Mouse (Mus musculus) granulocyte monocyte progenitor cell, adult 5-6 weeks (primary cell): Measurements from ENCODE around the gene Naa38. TPM values are rescaled to one million over a fixed set of nuclear protein-coding genes. Genes with fewer than 3 reads are reported as not detected.

ENCODE experiments used
- ATAC-seq: replicated peaks from 2 replicates; pipeline ENCODE4 v1.8.0; 2016; ENCODE audit warnings: mild to moderate bottlenecking, moderate TSS enrichment, inconsistent platforms; ENCODE audit not compliant: poor library complexity, severe bottlenecking
- total RNA-seq, 2 experiments: library from RNA; stranded (forward) in 1 of 2; stranded (reverse) in 1 of 2; fragments of 200-712, 200-1000 nt in 1 of 2; fragments of >200 nt in 1 of 2; fragmentation: Nextera tagmentation in 1 of 2; gene quantifications; 2 replicates each; pipeline ENCODE4 v1.2.3; 2014 to 2017

Gene Naa38
- total RNA-seq, 2 experiments from 2014 or later = 112 to 170 TPM

DNA sequence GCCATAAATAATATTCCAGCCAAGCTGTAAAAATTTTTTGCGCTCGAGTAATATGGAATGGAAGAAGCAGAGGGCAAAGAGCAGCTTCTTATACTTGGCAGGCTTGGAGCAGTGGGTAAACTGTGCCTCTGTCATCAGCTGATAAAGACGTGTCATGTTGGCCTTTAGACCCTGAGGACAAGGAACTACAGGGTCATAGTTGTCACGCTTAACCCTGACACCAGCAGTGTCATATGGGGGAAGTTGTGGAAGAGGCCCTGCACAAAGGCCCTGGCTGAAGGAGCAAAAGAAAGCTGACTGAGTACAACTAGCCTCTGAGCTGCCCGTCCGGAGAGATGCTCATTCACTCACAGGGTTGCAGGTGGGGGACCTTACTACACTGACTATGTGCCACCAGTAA lies 28.6 kb downstream of the Naa38 start:
- no peak for ATAC-seq

GRCm38 (mm10) chr11:69426246-69426645 lies 31.0 kb downstream of the Naa38 start:
- no peak for ATAC-seq

- ATAC-seq = peak; percentile 70
These were observed 33.5 kb downstream of the Naa38 start for GRCm38 (mm10) chr11:69428751-69429150.

DNA sequence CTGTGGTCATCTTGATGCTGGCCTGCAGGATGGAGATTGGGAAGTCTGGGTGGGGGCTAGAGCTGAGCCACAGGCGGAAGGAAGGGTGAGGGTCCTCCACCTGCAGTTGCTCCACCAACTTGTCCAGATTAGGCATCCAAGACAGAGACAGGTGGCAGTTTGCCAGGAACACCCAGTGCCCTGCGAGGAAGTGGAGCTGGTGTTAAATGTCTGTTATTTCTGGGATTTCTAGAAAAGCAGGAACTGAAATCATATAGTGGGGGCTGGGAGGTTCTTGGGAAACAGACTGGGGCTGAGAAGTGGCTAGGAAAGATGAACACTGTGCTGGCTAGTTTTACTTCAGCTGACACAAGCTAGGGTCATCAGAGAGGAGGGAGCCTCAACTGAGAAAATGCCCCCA lies 34.0 kb downstream of the Naa38 start:
- peak; percentile 69 for ATAC-seq

- no peak for ATAC-seq
These were observed 35.3 kb downstream of the Naa38 start for GRCm38 (mm10) chr11:69430631-69431030.

DNA sequence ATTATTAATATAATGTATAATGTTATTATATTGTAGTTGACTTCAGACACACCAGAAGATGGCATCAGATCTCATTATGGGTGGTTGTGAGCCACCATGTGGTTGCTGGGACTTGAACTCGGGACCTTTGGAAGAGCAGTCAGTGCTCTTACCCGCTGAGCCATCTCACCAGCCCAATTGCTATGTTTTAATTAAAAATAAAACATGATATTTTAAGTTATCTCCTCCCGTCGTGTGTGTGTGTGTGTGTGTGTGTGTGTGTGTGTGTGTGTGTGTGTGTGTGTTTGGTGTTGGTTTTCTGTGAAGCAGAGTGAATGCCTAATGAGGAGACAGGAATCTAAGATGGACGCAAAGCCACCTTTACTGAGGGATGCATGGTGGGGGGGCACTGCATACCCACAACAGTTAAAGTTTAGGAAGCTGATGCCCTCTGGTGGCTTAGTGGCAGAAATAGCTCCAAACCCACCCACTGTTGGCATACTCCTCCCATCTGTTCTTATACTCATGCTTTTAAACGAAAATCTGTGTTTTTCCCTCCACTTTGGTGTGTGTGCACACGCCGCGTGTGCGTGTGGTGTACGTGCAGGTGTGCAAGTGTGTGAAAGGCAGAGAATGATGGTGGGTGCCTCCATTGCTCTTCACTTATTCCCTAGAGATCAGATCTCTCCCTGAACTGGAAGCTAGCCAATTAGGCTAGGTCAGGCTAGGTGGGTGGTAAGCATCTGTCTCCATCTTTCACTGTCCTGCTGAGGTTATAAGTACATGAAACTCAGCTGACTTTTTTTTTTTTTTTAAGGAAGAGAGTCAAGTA lies 36.7 kb downstream of the Naa38 start:
- peak; percentile 87 for ATAC-seq

GRCm38 (mm10) chr11:69432640-69432982 lies 37.3 kb downstream of the Naa38 start:
- no peak for ATAC-seq

GRCm38 (mm10) chr11:69433189-69433588 lies 37.9 kb downstream of the Naa38 start:
- no peak for ATAC-seq

- no peak for ATAC-seq
These were observed 42.0 kb downstream of the Naa38 start for GRCm38 (mm10) chr11:69437291-69437690.

GRCm38 (mm10) chr11:69443328-69443727 lies 48.0 kb downstream of the Naa38 start:
- no peak for ATAC-seq

Other genes with a start within 250 kb of the Naa38 start
- not detected in 2 replicates for gene Alox12b, start 238.5 kb upstream of the Naa38 start, total RNA-seq (2014; fragmentation: Nextera tagmentation)
- gene Alox12b, start 238.5 kb upstream of the Naa38 start, total RNA-seq (2017) = not detected in 2 replicates
- gene Alox8, start 197.6 kb upstream of the Naa38 start, total RNA-seq (2014; fragmentation: Nextera tagmentation) = not detected in 2 replicates
- gene Alox8, start 197.6 kb upstream of the Naa38 start, total RNA-seq (2017) = not detected in 2 replicates
- not detected in 2 replicates for gene Gucy2e, start 158.5 kb upstream of the Naa38 start, total RNA-seq (2014; fragmentation: Nextera tagmentation)
- gene Gucy2e, start 158.5 kb upstream of the Naa38 start, total RNA-seq (2017) = not detected in 2 replicates
- 30.7 and 36.3 TPM in 2 replicates for gene Cntrob, start 71.7 kb upstream of the Naa38 start, total RNA-seq (2014; fragmentation: Nextera tagmentation)
- 21.3 and 24.2 TPM in 2 replicates for gene Cntrob, start 71.7 kb upstream of the Naa38 start, total RNA-seq (2017)
- 89.2 and 132 TPM in 2 replicates for gene Trappc1, start 71.5 kb upstream of the Naa38 start, total RNA-seq (2014; fragmentation: Nextera tagmentation)
- gene Trappc1, start 71.5 kb upstream of the Naa38 start, total RNA-seq (2017) = 92.6 and 103 TPM in 2 replicates
- gene Kcnab3, start 69.2 kb upstream of the Naa38 start, total RNA-seq (2014; fragmentation: Nextera tagmentation) = not detected in 2 replicates
- gene Kcnab3, start 69.2 kb upstream of the Naa38 start, total RNA-seq (2017) = 0.09 TPM in 1 of 2 replicates, not detected in the other
- 5.4 and 6.7 TPM in 2 replicates for gene Rnf227, start 55.0 kb upstream of the Naa38 start, total RNA-seq (2014; fragmentation: Nextera tagmentation)
- gene Rnf227, start 55.0 kb upstream of the Naa38 start, total RNA-seq (2017) = 4.5 and 7.6 TPM in 2 replicates
- 37.0 and 59.8 TPM in 2 replicates for gene Chd3, start 26.1 kb upstream of the Naa38 start, total RNA-seq (2014; fragmentation: Nextera tagmentation)
- 26.9 and 37.7 TPM in 2 replicates for gene Chd3, start 26.1 kb upstream of the Naa38 start, total RNA-seq (2017)
- gene Cyb5d1, start 144 bp downstream of the Naa38 start, total RNA-seq (2014; fragmentation: Nextera tagmentation) = 22.8 and 25.2 TPM in 2 replicates
- gene Cyb5d1, start 144 bp downstream of the Naa38 start, total RNA-seq (2017) = 32.7 and 38.2 TPM in 2 replicates
- gene Tmem88, start 2.7 kb downstream of the Naa38 start, total RNA-seq (2014; fragmentation: Nextera tagmentation) = not detected in 2 replicates
- gene Tmem88, start 2.7 kb downstream of the Naa38 start, total RNA-seq (2017) = 0.56 TPM in 1 of 2 replicates, not detected in the other
- 12.1 and 14.4 TPM in 2 replicates for gene Kdm6b, start 18.2 kb downstream of the Naa38 start, total RNA-seq (2014; fragmentation: Nextera tagmentation)
- 0.99 and 2.8 TPM in 2 replicates for gene Kdm6b, start 18.2 kb downstream of the Naa38 start, total RNA-seq (2017)
- gene Dnah2, start 153.6 kb downstream of the Naa38 start, total RNA-seq (2014; fragmentation: Nextera tagmentation) = 0.11 and 3.5 TPM in 2 replicates
- gene Dnah2, start 153.6 kb downstream of the Naa38 start, total RNA-seq (2017) = not detected in 2 replicates
- gene Efnb3, start 164.7 kb downstream of the Naa38 start, total RNA-seq (2014; fragmentation: Nextera tagmentation) = not detected in 2 replicates
- gene Efnb3, start 164.7 kb downstream of the Naa38 start, total RNA-seq (2017) = not detected in 2 replicates
- gene Wrap53, start 184.8 kb downstream of the Naa38 start, total RNA-seq (2014; fragmentation: Nextera tagmentation) = 8.0 and 18.8 TPM in 2 replicates
- gene Wrap53, start 184.8 kb downstream of the Naa38 start, total RNA-seq (2017) = 6.5 and 11.3 TPM in 2 replicates
- gene Trp53, start 184.9 kb downstream of the Naa38 start, total RNA-seq (2014; fragmentation: Nextera tagmentation) = 215 and 226 TPM in 2 replicates
- gene Trp53, start 184.9 kb downstream of the Naa38 start, total RNA-seq (2017) = 56.8 and 58.0 TPM in 2 replicates
- gene Atp1b2, start 210.5 kb downstream of the Naa38 start, total RNA-seq (2014; fragmentation: Nextera tagmentation) = 1.7 and 3.0 TPM in 2 replicates
- gene Atp1b2, start 210.5 kb downstream of the Naa38 start, total RNA-seq (2017) = 0.10 TPM in 1 of 2 replicates, not detected in the other
- gene Shbg, start 222.4 kb downstream of the Naa38 start, total RNA-seq (2014; fragmentation: Nextera tagmentation) = not detected in 2 replicates
- gene Shbg, start 222.4 kb downstream of the Naa38 start, total RNA-seq (2017) = not detected in 2 replicates
- gene Sat2, start 226.5 kb downstream of the Naa38 start, total RNA-seq (2014; fragmentation: Nextera tagmentation) = not detected in 2 replicates
- 1.8 TPM in 1 of 2 replicates, not detected in the other for gene Sat2, start 226.5 kb downstream of the Naa38 start, total RNA-seq (2017)
- 47.4 and 65.8 TPM in 2 replicates for gene Fxr2, start 237.5 kb downstream of the Naa38 start, total RNA-seq (2014; fragmentation: Nextera tagmentation)
- gene Fxr2, start 237.5 kb downstream of the Naa38 start, total RNA-seq (2017) = 34.1 and 37.1 TPM in 2 replicates